Mouse (Mus musculus) stomach, postnatal 0 days (tissue): Measurements from ENCODE around the gene Arrdc1. TPM values are rescaled to one million over a fixed set of nuclear protein-coding genes. Genes with fewer than 3 reads are reported as not detected.
A peak's percentile ranks its signal among the peaks of the same experiment; 100 is the strongest.

Experiments
- ATAC-seq: fragments of 200-750 bp; cut with Nextera tagmentation; 2 replicates; pipeline ENCODE4 v1.8.0; 2017; ENCODE audit not compliant: low FRiP score, low TSS enrichment
- DNase-seq: peaks from one replicate; pipeline ENCODE4 v3.0.0-alpha.2; 2016; ENCODE audit warnings: low spot score
- H3K27ac ChIP-seq: fragments of 300-500 bp; sonication (generic); replicated peaks from 2 replicates; pipeline ENCODE4 v1.5.1; 2014; ENCODE audit warnings: mild to moderate bottlenecking, control low read depth
- H3K27me3 ChIP-seq: fragments of 300-500 bp; sonication (generic); 2 replicates; pipeline ENCODE4 v1.6.1; 2014; ENCODE audit warnings: low read length; ENCODE audit not compliant: control insufficient read depth, insufficient read depth
- H3K36me3 ChIP-seq: fragments of 300-500 bp; sonication (generic); 2 replicates; pipeline ENCODE4 v1.6.1; 2014; ENCODE audit warnings: low read length, mixed read lengths; ENCODE audit not compliant: control insufficient read depth, insufficient read depth
- H3K4me1 ChIP-seq: fragments of 300-500 bp; sonication (generic); replicated peaks from 2 replicates; pipeline ENCODE4 v1.6.1; 2014; ENCODE audit warnings: antibody characterized with exemption; ENCODE audit not compliant: control insufficient read depth, insufficient read depth
- H3K4me2 ChIP-seq: fragments of 300-500 bp; sonication (generic); replicated peaks from 2 replicates; pipeline ENCODE4 v1.6.1; 2014; ENCODE audit warnings: low read depth, mild to moderate bottlenecking, control low read depth, moderate library complexity
- H3K4me3 ChIP-seq: fragments of 300-500 bp; sonication (generic); 2 replicates; pipeline ENCODE4 v1.5.1; 2014; ENCODE audit warnings: low read depth, low read length, control low read depth
- H3K9ac ChIP-seq: fragments of 300-500 bp; sonication (generic); 2 replicates; pipeline ENCODE4 v1.6.1; 2014; ENCODE audit warnings: mild to moderate bottlenecking, low read length, control low read depth, mixed read lengths
- H3K9me3 ChIP-seq: fragments of 300-500 bp; sonication (generic); 2 replicates; pipeline ENCODE4 v1.6.1; 2016; ENCODE audit warnings: low read length; ENCODE audit not compliant: control insufficient read depth
- CTCF ChIP-seq: IDR thresholded peaks from 2 replicates; pipeline ENCODE4 v1.5.1; 2016; ENCODE audit warnings: antibody characterized with exemption, low read depth, mild to moderate bottlenecking, moderate library complexity
- EP300 ChIP-seq: optimal IDR thresholded peaks from 2 replicates; pipeline ENCODE3; 2016; ENCODE audit warnings: antibody characterized with exemption
- WGBS: fragments of 180-500 bp; shearing (Covaris S2); extraction: QIAGEN DNeasy Blood & Tissue Kit; methylation state at CpG from one replicate; pipeline ENCODE4 v1.1.7; 2014; 5-methylcytosine and 5-hydroxymethylcytosine counted together
- polyA plus RNA-seq: library from polyadenylated mRNA; unstranded; fragments of >200 nt; fragmentation: Nextera tagmentation; extraction: Ambion mirVana; gene quantifications from 2 replicates; pipeline ENCODE4 v1.2.1, GENCODE M21; 2015

Arrdc1 gene
- polyA plus RNA-seq, 1 experiment from 2014 or later = 94.7 TPM

DNA sequence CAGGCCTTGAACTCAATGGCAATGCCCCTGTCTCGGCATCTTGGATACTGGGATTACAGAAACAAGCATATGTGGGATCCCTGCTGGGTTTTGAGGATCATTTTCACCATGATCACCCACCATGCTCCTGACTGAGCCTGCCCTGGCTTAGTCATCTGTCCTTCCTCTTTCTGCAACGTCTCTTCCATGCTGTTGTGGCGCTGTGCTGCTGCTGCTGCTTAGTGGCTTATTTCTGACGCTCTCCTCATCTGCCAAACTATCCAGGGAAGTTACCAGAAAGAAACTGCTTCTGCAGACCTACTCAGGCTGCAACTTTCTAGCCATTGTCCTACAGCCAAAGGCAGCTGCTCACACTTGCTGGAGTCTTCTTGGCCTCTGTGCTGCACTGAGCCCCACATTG, 35.3 kb upstream of the Arrdc1 start:
- Histone ChIP-seq H3K27ac (no peak overlapping the region), H3K27me3 (no peaks in the 10 kb centered on the region), H3K9ac (no peak overlapping the region), H3K4me2 (no peak overlapping the region), H3K4me1 (no peaks in the 10 kb centered on the region; the same call in 1 of the 2 replicates), H3K4me3 (no peak overlapping the region), H3K9me3 (no peaks in the 10 kb centered on the region), H3K36me3 (peaks cover 21% of the 10 kb centered on the region; the same call in 1 of the 2 replicates)
- DNase-seq = no peak
- ATAC-seq = no peak
- no peak for TF ChIP-seq EP300
- TF ChIP-seq CTCF = no peak
- WGBS = 81% methylated on average over 4 of the region's 4 CpGs

DNA sequence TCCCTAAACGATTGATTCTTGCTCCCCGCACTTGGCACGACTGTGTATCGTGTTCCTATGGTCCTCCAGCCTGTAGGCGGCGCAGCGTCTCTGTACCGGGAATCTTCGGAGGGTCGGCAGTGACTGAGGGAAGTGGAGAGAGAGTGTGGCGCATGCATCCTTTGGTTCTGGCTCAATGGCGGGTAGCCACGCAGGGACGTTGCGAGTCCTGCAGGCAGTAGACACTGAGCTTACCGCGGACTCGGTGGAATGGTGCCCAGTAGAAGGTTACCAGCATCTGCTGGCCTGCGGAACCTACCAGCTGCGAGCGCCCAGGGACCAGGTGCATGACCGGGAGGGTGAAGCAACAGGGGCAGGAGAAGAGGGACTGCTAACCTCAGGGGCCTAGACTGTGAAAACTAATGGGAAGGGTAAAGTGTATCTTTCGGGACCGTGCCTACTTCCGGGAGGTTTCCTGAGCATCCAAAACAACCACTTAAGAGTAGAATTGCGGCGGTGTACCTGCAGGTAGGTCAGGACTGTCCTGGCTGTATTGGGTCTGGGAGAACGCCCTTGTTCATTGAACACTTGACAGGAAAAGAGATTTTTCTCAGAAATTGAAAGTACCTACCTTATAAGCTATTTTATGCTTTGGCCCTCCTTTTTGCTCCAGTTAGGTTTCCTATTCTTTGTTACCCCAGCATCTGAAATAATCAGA, 27.4 kb upstream of the Arrdc1 start, which contains the start of gene Dph7:
TSS of gene Dph7 (plus strand) at position 97 of the 697 bp plus-strand sequence.
- 0 out of 2 replicates have a peak within 1 kb of the TSS, but pooled peaks have one; percentile 8 for H3K27ac ChIP-seq
- peak; percentile 86 for ATAC-seq
- no peaks in the 10 kb centered on the region for H3K9me3 ChIP-seq
- TF ChIP-seq EP300 = no peak
- TF ChIP-seq CTCF = peak; percentile 96
- H3K4me2 ChIP-seq = peak within 1 kb of the TSS; percentile 65
- peak within 1 kb of the TSS; percentile 79 for H3K9ac ChIP-seq
- 0 out of 2 replicates have a peak, but pooled peaks cover 4% of the 10 kb centered on the region for H3K36me3 ChIP-seq
- no peaks in the 10 kb centered on the region for H3K27me3 ChIP-seq
- peak within 1 kb of the TSS; percentile 82 for H3K4me3 ChIP-seq
- under 1% methylated on average over 28 of the region's 28 CpGs for WGBS
- H3K4me1 ChIP-seq = no peaks in the 10 kb centered on the region
- peak; percentile 90 for DNase-seq

GRCm38 (mm10) chr2:24960910-24961309, 25.9 kb upstream of the Arrdc1 start:
- ATAC-seq (0 out of 2 replicates have a peak, but pooled peaks have one; percentile 8), DNase-seq (peak; percentile 56)
- no peak overlapping the region for H3K4me2 ChIP-seq
- WGBS = 29% methylated on average over 3 of the region's 3 CpGs
- H3K36me3 ChIP-seq = 0 out of 2 replicates have a peak, but pooled peaks cover 4% of the 10 kb centered on the region
- no peak overlapping the region for H3K9ac ChIP-seq
- H3K4me3 ChIP-seq = no peak overlapping the region
- no peak for TF ChIP-seq EP300
- TF ChIP-seq CTCF = peak; percentile 76
- no peak overlapping the region for H3K27ac ChIP-seq
- H3K9me3 ChIP-seq = no peaks in the 10 kb centered on the region
- no peaks in the 10 kb centered on the region for H3K4me1 ChIP-seq
- H3K27me3 ChIP-seq = no peaks in the 10 kb centered on the region

DNA sequence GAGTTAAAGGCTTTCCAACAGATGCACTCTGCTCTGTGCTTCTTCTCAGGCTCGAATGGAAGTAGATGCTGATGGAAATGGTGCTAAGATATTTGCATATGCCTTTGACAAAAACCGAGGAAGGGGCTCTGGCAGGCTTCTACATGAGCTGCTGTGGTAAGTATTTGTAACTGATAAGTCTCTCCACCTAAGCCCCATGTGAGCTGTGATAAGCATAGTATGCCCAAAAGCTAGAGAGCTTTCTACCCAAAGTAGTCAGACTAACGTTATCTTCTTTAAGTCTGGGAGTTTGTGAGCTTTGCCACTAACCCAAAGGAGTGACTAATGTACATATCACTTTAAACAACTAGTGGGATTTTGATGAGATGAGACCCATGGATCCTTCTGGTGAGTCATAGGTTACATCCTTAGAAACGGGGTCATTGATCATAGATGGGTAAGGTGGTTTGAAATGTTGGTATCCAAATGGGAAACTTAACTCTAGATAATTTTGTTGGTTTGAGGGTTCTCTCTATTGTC, 17.5 kb upstream of the Arrdc1 start:
- DNase-seq = no peak
- Histone ChIP-seq H3K27me3 (no peaks in the 10 kb centered on the region), H3K4me3 (no peak overlapping the region), H3K4me2 (no peak overlapping the region), H3K27ac (no peak overlapping the region), H3K4me1 (no peaks in the 10 kb centered on the region), H3K9me3 (no peaks in the 10 kb centered on the region), H3K9ac (no peak overlapping the region), H3K36me3 (peaks cover 7% of the 10 kb centered on the region; the same call in 1 of the 2 replicates)
- no peak for ATAC-seq
- TF ChIP-seq EP300 = no peak
- TF ChIP-seq CTCF = no peak
- 79% methylated on average over 4 of the region's 4 CpGs for WGBS

GRCm38 (mm10) chr2:24950189-24950535, 15.1 kb upstream of the Arrdc1 start:
- H3K9me3 ChIP-seq = no peaks in the 10 kb centered on the region
- peak overlapping the region; percentile 87 for H3K9ac ChIP-seq
- peaks cover 7% of the 10 kb centered on the region; the same call in 1 of the 2 replicates for H3K36me3 ChIP-seq
- under 1% methylated on average over 31 of the region's 31 CpGs for WGBS
- peak overlapping the region; percentile 75 for H3K27ac ChIP-seq
- H3K4me1 ChIP-seq = no peaks in the 10 kb centered on the region
- peak overlapping the region; percentile 97 for H3K4me2 ChIP-seq
- no peak for ATAC-seq
- no peak for TF ChIP-seq EP300
- no peak for TF ChIP-seq CTCF
- DNase-seq = peak; percentile 42
- H3K27me3 ChIP-seq = no peaks in the 10 kb centered on the region
- H3K4me3 ChIP-seq = peak overlapping the region; percentile 86
